Mouse (Mus musculus): ENCODE results near the gene Katna1. TPM values are rescaled to one million over a fixed set of nuclear protein-coding genes. Genes with fewer than 3 reads are reported as not detected.
"Not testable (repeated sequence)": the region's sequence is repeated elsewhere in the genome, so short reads cannot be mapped to it uniquely, and the experiment has no call there.

The Katna1 gene
- 10 to 100 TPM; 11.0 to 14.4 TPM for total RNA-seq (2021)
- long read RNA-seq, experiment 1, partial matches to known transcripts: 2 of 7 reads
- long read RNA-seq, experiment 1, other reads (novel, unspliced or antisense): 1 of 7 reads
- long read RNA-seq, experiment 2, transcript Katna1-201 (11 exons, 1,774 nt): major isoform, 12 of 17 reads
- long read RNA-seq, experiment 2, partial matches to known transcripts: 1 of 17 reads
- long read RNA-seq, experiment 2, other reads (novel, unspliced or antisense): 4 of 17 reads

DNA sequence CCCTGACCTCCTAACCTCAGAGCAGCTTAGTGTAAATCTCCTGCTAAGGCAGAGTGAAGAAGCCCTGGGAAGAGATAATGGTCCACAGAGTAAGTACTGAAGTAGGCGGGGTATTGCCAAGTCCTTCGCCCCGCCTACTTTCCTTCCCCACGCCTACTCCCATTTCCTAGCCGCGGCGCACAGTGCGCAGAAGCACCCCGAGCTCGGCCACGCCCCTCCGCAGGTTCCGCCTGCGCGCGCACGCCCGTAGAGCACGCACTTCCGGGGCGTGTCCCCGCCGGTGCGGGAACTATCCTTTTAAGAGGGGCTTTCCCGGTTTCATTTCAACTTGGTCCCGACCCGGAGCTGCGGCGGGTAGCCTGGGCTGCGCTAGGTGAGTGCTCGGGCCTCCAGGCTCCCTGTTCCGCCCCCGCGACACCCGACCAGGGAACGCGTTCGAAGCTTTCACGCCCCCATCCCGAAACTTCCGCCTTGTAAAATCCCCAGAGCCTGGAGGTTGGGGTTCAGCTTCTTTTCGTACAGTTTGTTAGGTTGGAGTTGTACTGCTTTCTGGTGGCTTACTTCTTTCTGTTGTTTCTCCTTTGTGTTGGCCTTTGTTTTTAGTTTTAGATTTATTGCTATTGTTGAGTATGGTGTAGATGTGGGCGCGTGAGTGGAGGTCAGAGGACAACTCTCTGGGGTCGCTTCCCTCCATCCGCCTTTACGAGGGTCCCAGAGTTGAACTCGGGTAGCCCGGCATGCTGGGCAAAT, at the start of gene Katna1:
Gene Katna1, plus strand, starts transcription at position 250 of the 750 bp plus-strand sequence.
- peak; percentile 88 to 93 for DNase-seq (ENCODE audit: low spot score in 2 of 2)
- intact Hi-C loops (cut with DNase I): no loop called here

- intact Hi-C loops (cut with DNase I): no loop called here
- DNase-seq (ENCODE audit: low spot score in 2 of 2): peak; percentile 78 to 86
Observed at GRCm38 (mm10) chr10:7680731-7681301, 45.0 kb upstream of the Katna1 start, which contains the start of the genes Pcmt1 and Lats1. Gene Pcmt1, minus strand, starts transcription at chr10:7681136. Gene Lats1, plus strand, starts transcription at chr10:7681214.

DNA sequence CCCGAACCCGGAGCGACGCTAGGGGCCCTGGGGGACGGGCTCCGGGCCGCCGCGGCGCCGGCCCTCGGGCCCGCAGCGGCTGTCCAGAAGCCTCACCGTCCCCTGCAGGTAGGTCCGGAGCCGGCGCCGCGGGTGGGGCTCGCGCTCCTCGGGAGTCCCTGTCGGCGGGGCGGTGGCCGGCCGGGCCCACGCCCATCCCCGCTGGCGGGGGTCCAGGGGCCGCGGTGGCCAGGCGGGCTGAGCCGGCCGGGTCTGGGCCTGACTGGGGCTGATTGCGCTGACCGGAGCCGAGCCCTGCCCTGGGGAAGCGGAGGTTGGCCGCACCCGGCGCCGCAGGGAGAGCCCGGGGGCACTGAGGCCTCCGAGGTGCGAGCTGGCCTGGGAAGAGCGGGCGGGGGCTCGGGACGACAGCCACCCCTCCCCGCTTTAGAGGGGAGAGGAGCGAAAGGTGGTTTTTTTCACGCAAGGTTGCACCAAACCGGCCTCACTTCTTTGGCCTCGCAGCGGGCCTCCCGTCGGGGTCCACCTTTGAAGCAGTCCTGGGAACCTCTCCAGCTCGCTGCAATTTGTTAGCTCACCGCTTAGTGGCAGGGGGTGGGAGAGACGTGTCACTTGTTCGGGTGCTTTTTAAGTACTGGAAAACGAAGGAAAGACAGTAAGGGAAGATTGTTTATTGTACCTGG, 44.3 kb upstream of the Katna1 start:
- peak; percentile 64 to 70 for DNase-seq (ENCODE audit: low spot score in 2 of 2)
- intact Hi-C loops (cut with DNase I): no loop called here

GRCm38 (mm10) chr10:7682249-7682648, 43.6 kb upstream of the Katna1 start:
- intact Hi-C loops (cut with DNase I): no loop called here
- no peak for DNase-seq (ENCODE audit: low spot score in 2 of 2)

GRCm38 (mm10) chr10:7686902-7687301, 38.9 kb upstream of the Katna1 start:
- no peak for DNase-seq (ENCODE audit: low spot score in 2 of 2)
- intact Hi-C loops (cut with DNase I): no loop called here

DNA sequence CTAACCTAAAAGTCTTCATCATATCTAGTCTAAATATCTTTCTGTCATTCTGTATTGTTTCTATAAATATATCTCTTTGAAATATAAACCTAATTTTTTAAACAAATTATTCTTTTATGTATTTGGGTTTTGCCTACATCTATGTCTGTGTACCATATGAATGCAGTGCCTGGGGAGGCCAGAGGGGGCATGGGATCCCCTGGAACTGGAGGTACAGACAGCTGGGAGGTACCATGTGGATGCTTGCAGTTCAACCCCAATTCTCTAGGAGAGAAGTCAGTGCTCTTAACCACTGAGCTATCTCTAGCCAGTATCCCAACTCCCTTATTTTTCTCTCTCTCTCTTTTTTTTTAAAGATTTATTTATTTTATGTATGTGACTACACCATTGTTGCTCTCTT, 30.5 kb upstream of the Katna1 start:
- intact Hi-C loops (cut with DNase I): no loop called here
- peak in 1 of 2 experiments; percentile 17 for DNase-seq (ENCODE audit: low spot score in 2 of 2)

- intact Hi-C loops (cut with DNase I): no loop called here
- DNase-seq (ENCODE audit: low spot score in 2 of 2): no peak
Observed at GRCm38 (mm10) chr10:7700120-7700519, 25.7 kb upstream of the Katna1 start.

DNA sequence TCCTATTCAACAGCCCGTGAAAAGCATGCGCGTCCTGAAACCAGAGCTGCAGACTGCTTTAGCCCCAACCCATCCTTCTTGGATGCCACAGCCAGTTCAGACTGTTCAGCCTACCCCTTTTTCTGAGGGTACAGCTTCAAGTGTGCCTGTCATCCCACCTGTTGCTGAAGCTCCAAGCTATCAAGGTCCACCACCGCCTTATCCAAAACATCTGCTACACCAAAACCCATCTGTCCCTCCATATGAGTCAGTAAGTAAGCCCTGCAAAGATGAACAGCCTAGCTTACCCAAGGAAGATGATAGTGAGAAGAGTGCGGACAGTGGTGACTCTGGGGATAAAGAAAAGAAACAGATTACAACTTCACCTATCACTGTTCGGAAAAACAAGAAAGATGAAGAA, 23.2 kb upstream of the Katna1 start:
- intact Hi-C loops (cut with DNase I): no loop called here
- no peak for DNase-seq (ENCODE audit: low spot score in 2 of 2)

DNA sequence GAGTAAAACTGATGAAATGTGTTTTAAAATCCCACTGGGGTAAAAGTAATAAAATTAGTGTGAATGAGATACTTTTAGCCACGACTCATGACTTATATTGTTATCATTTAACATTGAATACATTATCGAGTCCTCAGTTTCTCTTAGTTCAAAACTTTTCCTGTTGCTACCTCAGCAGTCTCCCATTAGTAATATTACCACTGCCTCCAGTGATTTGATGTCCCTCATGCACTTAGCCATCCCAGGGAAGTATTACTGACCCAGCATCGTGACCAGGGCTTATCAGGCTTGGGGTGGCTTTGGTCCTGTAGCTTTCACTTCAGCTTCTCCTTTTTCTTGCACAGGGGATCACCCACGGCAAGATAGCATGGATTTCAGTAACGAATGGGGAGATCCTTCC, 15.7 kb upstream of the Katna1 start:
- no peak for DNase-seq (ENCODE audit: low spot score in 2 of 2)
- intact Hi-C loops (cut with DNase I): no loop called here

GRCm38 (mm10) chr10:7712506-7712905, 13.3 kb upstream of the Katna1 start:
- intact Hi-C loops (cut with DNase I): no loop called here
- DNase-seq (ENCODE audit: low spot score in 2 of 2): no peak

- intact Hi-C loops (cut with DNase I): no loop called here
- no peak for DNase-seq (ENCODE audit: low spot score in 2 of 2)
Observed at GRCm38 (mm10) chr10:7715056-7715455, 10.7 kb upstream of the Katna1 start.

DNA sequence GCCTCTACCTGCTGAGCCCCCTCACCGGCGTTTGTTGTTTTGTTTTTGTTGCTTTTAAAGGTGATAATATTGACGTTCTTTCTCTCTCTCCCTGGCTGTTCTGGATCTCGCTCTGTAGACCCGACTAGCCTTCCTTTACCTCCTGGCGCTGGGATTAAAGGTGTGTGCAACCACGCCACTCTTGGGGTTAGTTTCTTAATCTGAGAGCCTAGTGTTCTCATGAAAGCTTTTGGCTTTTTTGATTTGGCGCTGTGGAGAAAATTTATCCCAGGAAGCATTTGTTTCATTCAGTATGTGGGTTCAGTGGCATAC, 657 bp downstream of the Katna1 start:
- no peak for DNase-seq (ENCODE audit: low spot score in 2 of 2)
- intact Hi-C loops (cut with DNase I): no loop called here

DNA sequence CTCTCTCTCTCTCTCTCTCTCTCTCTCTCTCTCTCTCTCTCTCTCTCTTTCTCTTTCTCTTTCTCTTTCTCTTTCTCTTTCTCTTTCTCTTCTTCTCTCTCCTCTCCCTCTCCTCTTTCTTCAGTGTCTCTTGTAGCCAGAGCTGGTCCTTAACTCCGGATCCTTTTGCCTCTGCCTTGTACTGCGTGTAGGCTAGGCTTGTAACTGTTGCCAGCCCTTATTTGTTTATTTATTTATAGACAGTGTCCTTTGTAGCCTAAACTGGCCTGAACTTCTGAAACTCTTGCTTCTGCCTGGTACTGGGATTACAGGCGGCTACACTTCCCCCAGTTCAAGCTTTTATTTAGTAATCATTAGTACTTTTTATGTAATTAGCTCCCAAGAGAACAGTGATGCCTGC, 1.2 kb downstream of the Katna1 start:
- intact Hi-C loops (cut with DNase I): no loop called here
- no peak for DNase-seq (ENCODE audit: low spot score in 2 of 2)

GRCm38 (mm10) chr10:7731582-7731981, 5.8 kb downstream of the Katna1 start:
- intact Hi-C loops (cut with DNase I): no loop called here
- DNase-seq (ENCODE audit: low spot score in 2 of 2): no peak

GRCm38 (mm10) chr10:7737122-7737521, 11.3 kb downstream of the Katna1 start:
- DNase-seq (ENCODE audit: low spot score in 2 of 2): no peak
- intact Hi-C loops (cut with DNase I): no loop called here

- intact Hi-C loops (cut with DNase I): no loop called here
Observed at GRCm38 (mm10) chr10:7737914-7738313, 12.1 kb downstream of the Katna1 start.

GRCm38 (mm10) chr10:7745528-7745927, 19.7 kb downstream of the Katna1 start:
- intact Hi-C loops (cut with DNase I); DNase-seq (ENCODE audit: low spot score in 2 of 2): not testable (repeated sequence)

More at GRCm38 (mm10) chr10:7737914-7738313, 12.1 kb downstream of the Katna1 start:
- no peak for DNase-seq (ENCODE audit: low spot score in 2 of 2)

DNA sequence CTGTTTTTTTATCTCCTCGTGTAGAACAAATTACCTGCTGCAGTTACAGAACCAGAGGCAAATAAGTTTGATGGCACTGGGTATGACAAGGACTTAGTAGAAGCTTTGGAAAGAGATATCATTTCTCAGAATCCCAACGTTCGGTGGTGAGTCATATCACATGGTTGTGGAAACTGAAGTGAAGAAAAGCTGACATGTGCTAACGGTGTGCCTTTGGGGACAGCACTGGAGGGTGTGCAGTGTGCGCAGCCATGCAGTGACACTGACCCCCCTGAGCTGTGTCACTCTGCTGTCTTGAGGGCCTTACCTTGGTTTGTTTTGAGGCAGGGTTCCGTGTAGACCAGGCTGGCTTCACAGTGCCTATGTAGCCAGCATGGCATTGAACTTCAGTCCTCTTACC, 23.0 kb downstream of the Katna1 start:
- intact Hi-C loops (cut with DNase I): no loop called here
- DNase-seq (ENCODE audit: low spot score in 2 of 2): no peak

GRCm38 (mm10) chr10:7757544-7757943, 31.7 kb downstream of the Katna1 start:
- intact Hi-C loops (cut with DNase I): no loop called here
- DNase-seq (ENCODE audit: low spot score in 2 of 2): no peak

- intact Hi-C loops (cut with DNase I): no loop called here
- no peak for DNase-seq (ENCODE audit: low spot score in 2 of 2)
Observed at GRCm38 (mm10) chr10:7772346-7772745, 46.5 kb downstream of the Katna1 start.
